Mouse (Mus musculus) midbrain, embryonic 11.5 days (tissue): Measurements from ENCODE around the gene Rdh16f1. TPM values are rescaled to one million over a fixed set of nuclear protein-coding genes. Genes with fewer than 3 reads are reported as not detected.
"Not testable (repeated sequence)": the region's sequence is repeated elsewhere in the genome, so short reads cannot be mapped to it uniquely, and the experiment has no call there.

Experiments
- ATAC-seq: fragments of 200-750 bp; cut with Nextera tagmentation; 2 replicates; pipeline ENCODE4 v1.8.0; 2017; ENCODE audit warnings: moderate TSS enrichment, moderate library complexity; ENCODE audit not compliant: low FRiP score
- DNase-seq: peaks from one replicate; pipeline ENCODE4 v3.0.0; 2015; ENCODE audit warnings: low spot score; ENCODE audit errors: missing footprints
- H3K27ac ChIP-seq: fragments of 300-500 bp; sonication (generic); 2 replicates; pipeline ENCODE4 v1.5.1; 2014; ENCODE audit warnings: low read depth, low read length
- H3K27me3 ChIP-seq: fragments of 300-500 bp; sonication (generic); 2 replicates; pipeline ENCODE4 v1.6.1; 2014; ENCODE audit warnings: mild to moderate bottlenecking, low read length, moderate library complexity, mixed read lengths; ENCODE audit not compliant: control insufficient read depth, insufficient read depth
- H3K36me3 ChIP-seq: fragments of 300-500 bp; sonication (generic); 2 replicates; pipeline ENCODE4 v1.6.1; 2014; ENCODE audit warnings: mild to moderate bottlenecking, low read length, moderate library complexity, mixed read lengths; ENCODE audit not compliant: control insufficient read depth, insufficient read depth
- H3K4me1 ChIP-seq: fragments of 300-500 bp; sonication (generic); 2 replicates; pipeline ENCODE4 v1.6.1; 2014; ENCODE audit warnings: low read length; ENCODE audit not compliant: control insufficient read depth, insufficient read depth
- H3K4me2 ChIP-seq: fragments of 300-500 bp; sonication (generic); 2 replicates; pipeline ENCODE4 v1.6.1; 2014; ENCODE audit warnings: mild to moderate bottlenecking, moderate library complexity
- H3K4me3 ChIP-seq: fragments of 300-500 bp; sonication (generic); 2 replicates; pipeline ENCODE4 v1.5.1; 2014; ENCODE audit warnings: low read depth, low read length
- H3K9ac ChIP-seq: fragments of 300-500 bp; sonication (generic); 2 replicates; pipeline ENCODE4 v1.6.1; 2014; ENCODE audit warnings: low read length
- H3K9me3 ChIP-seq: fragments of 300-500 bp; sonication (generic); 2 replicates; pipeline ENCODE4 v1.6.1; 2016; ENCODE audit warnings: low read length; ENCODE audit not compliant: control insufficient read depth
- WGBS: fragments of 180-500 bp; shearing (Covaris S2); extraction: QIAGEN DNeasy Blood & Tissue Kit; methylation state at CpG from one replicate; pipeline ENCODE4 v1.1.7; 2014; 5-methylcytosine and 5-hydroxymethylcytosine counted together
- polyA plus RNA-seq: library from polyadenylated mRNA; unstranded; fragments of >200 nt; fragmentation: Nextera tagmentation; extraction: Ambion mirVana; gene quantifications from 2 replicates; pipeline ENCODE4 v1.2.1, GENCODE M21; 2014

The Rdh16f1 gene
- polyA plus RNA-seq, 1 experiment from 2014 or later = not detected

- Histone ChIP-seq H3K27ac (no peak overlapping the region), H3K36me3 (no peaks in the 10 kb centered on the region), H3K9me3 (no peaks in the 10 kb centered on the region), H3K27me3 (no peaks in the 10 kb centered on the region), H3K4me1 (no peaks in the 10 kb centered on the region), H3K4me3 (no peak overlapping the region), H3K9ac (no peak overlapping the region), H3K4me2 (no peak overlapping the region)
- no peak for DNase-seq
- ATAC-seq = no peak
- WGBS = 86% methylated on average over 5 of the region's 5 CpGs
Observed at GRCm38 (mm10) chr10:127835292-127835691, 75.7 kb downstream of the Rdh16f1 start.

- not testable (repeated sequence) for DNase-seq
Observed at GRCm38 (mm10) chr10:127837793-127838192, 78.2 kb downstream of the Rdh16f1 start.

DNA sequence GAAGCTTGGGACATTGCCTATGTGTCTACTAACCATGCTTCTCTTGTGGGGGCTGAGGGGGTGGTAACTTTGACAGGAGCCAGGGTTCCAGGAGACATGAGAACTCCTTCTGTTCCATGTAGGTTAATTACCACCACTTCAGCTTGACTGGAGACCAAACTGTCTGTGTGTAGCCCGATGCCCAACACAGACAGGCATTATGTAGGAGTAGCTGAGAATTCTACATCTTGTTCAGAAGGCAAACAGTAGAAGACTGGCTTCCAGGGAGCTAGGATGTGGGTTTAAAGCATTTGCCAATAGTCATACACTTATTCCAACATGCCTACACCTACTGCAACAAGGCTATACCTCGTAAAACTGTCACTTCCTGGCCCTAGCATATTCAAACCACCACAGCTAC, 79.0 kb downstream of the Rdh16f1 start:
- Histone ChIP-seq H3K36me3 (no peaks in the 10 kb centered on the region), H3K9me3 (no peaks in the 10 kb centered on the region), H3K27me3 (no peaks in the 10 kb centered on the region), H3K27ac (no peak overlapping the region), H3K4me1 (no peaks in the 10 kb centered on the region), H3K4me2 (no peak overlapping the region), H3K4me3 (no peak overlapping the region), H3K9ac (no peak overlapping the region)
- WGBS = 87% methylated on average over 2 of the region's 2 CpGs
- no peak for ATAC-seq
- DNase-seq = no peak

More at GRCm38 (mm10) chr10:127837793-127838192, 78.2 kb downstream of the Rdh16f1 start:
- ATAC-seq, H3K9me3 ChIP-seq, H3K27me3 ChIP-seq, H3K4me3 ChIP-seq, H3K27ac ChIP-seq, H3K4me2 ChIP-seq, H3K36me3 ChIP-seq, H3K4me1 ChIP-seq, H3K9ac ChIP-seq: not testable (repeated sequence)
- WGBS = 95% methylated on average over 5 of the region's 5 CpGs

DNA sequence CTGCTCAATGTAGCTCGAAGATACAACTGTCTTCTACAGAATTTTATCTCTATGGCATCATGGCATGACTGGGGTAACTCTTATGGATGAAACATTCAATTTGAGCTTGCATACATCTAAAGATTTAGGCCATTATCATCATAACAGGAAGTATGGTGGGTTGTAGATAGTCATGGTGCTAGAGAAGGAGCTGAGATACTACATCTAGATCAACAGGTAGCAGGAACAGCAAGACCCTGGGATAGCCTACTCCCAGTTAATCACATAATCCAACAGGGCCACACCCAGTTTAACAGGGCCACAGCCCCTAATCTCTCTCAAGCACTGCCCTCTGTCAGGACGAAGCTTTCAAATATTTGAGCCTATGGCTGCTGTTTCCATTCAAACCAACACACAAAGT, 81.2 kb downstream of the Rdh16f1 start:
- Histone ChIP-seq H3K4me2 (no peak overlapping the region), H3K36me3 (no peaks in the 10 kb centered on the region), H3K9ac (no peak overlapping the region), H3K4me1 (no peaks in the 10 kb centered on the region), H3K27me3 (no peaks in the 10 kb centered on the region), H3K4me3 (no peak overlapping the region), H3K9me3 (no peaks in the 10 kb centered on the region), H3K27ac (no peak overlapping the region)
- ATAC-seq (no peak), DNase-seq (no peak)
- WGBS = 77% methylated on average over 2 of the region's 2 CpGs

Other genes with a start within 250 kb of the Rdh16f1 start
- gene Ndufa4l2, start 244.8 kb upstream of the Rdh16f1 start, polyA plus RNA-seq = 3.6 and 5.7 TPM in 2 replicates
- 68.8 and 74.8 TPM in 2 replicates for gene Shmt2, start 237.3 kb upstream of the Rdh16f1 start, polyA plus RNA-seq
- gene Nxph4, start 225.2 kb upstream of the Rdh16f1 start, polyA plus RNA-seq = 19.5 and 23.6 TPM in 2 replicates
- gene Lrp1, start 138.6 kb upstream of the Rdh16f1 start, polyA plus RNA-seq = 52.2 and 58.8 TPM in 2 replicates
- gene Stat6, start 116.8 kb upstream of the Rdh16f1 start, polyA plus RNA-seq = 5.7 and 6.9 TPM in 2 replicates
- 10.0 and 10.9 TPM in 2 replicates for gene Nemp1, start 92.9 kb upstream of the Rdh16f1 start, polyA plus RNA-seq
- 2.1 and 2.2 TPM in 2 replicates for gene Nab2, start 91.2 kb upstream of the Rdh16f1 start, polyA plus RNA-seq
- gene Myo1a, start 54.6 kb upstream of the Rdh16f1 start, polyA plus RNA-seq = 0.41 and 0.46 TPM in 2 replicates
- gene Tac2, start 35.3 kb upstream of the Rdh16f1 start, polyA plus RNA-seq = not detected in 2 replicates
- 7.5 and 7.6 TPM in 2 replicates for gene Zbtb39, start 20.2 kb upstream of the Rdh16f1 start, polyA plus RNA-seq
- gene Gpr182, start 8.1 kb upstream of the Rdh16f1 start, polyA plus RNA-seq = 0.21 and 0.30 TPM in 2 replicates
- not detected in 2 replicates for gene Rdh1, start 66 bp upstream of the Rdh16f1 start, polyA plus RNA-seq
- 0.10 and 0.15 TPM in 2 replicates for gene Rdh9, start 16.6 kb downstream of the Rdh16f1 start, polyA plus RNA-seq
- gene Rdh16, start 41.4 kb downstream of the Rdh16f1 start, polyA plus RNA-seq = not detected in 2 replicates
- gene Rdh19, start 90.1 kb downstream of the Rdh16f1 start, polyA plus RNA-seq = not detected in 2 replicates
- gene Rdh16f2, start 106.7 kb downstream of the Rdh16f1 start, polyA plus RNA-seq = not detected in 2 replicates
- not detected in 2 replicates for gene Rdh7, start 129.0 kb downstream of the Rdh16f1 start, polyA plus RNA-seq
- gene Sdr9c7, start 138.7 kb downstream of the Rdh16f1 start, polyA plus RNA-seq = not detected in 2 replicates
- gene Hsd17b6, start 247.8 kb downstream of the Rdh16f1 start, polyA plus RNA-seq = not detected in 2 replicates